Mouse (Mus musculus): ENCODE results near the gene S100a16.

The S100a16 gene

DNA sequence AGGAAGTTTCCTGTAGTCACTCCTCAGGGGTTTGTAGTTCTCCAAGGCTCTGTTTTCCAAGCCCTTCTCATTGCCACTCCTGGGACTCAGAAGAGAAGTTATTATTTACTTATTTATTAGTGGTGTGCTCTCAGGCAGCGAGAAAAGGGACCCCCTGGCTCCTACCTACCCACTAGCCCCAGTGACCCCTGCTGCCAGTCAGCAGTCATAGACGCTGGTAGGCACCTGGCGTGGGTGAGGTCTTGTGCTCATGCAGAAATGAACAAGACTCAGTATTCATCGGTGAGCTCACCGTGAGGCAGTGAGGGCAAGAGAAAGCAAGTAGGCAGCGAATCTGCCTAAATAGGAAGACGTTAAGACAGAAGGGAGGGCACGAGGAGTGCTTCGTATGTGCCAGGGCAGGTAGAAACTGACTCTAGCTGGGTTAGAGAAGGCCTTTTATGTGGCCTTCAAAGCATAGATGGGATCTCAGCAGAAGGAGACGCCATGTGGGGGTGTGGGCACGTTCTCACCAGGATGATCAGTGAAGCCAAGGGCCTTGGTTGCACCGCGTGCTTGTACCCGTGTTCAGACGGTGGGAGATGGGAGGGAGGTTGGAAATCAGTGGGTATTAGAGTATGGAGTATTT lies 49.1 kb downstream of the S100a16 start:
- DNase-seq (ENCODE audit: low spot score in 2 of 2): no peak

DNA sequence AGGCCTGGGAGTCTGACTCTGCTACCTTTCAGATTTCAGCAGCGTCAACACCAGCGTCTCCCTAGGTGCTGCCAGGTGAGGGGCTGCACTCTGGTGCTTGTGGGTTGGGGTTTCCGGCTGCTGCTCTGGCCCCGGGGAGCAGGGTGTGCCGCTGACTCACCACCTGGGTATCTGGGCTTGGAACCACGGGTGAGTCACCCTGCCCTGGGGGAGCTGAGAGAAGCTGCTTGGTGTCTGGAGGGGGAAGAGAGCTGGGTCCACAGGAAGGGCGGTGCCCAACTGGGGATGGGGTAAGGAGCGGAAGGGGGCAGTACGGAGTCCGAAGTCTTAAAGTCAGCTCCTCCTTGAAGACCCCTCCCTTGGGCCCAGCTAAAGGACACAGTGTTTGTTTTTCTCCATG lies 49.9 kb downstream of the S100a16 start:
- peak in 1 of 2 experiments; percentile 37 for DNase-seq (ENCODE audit: low spot score in 2 of 2)

DNA sequence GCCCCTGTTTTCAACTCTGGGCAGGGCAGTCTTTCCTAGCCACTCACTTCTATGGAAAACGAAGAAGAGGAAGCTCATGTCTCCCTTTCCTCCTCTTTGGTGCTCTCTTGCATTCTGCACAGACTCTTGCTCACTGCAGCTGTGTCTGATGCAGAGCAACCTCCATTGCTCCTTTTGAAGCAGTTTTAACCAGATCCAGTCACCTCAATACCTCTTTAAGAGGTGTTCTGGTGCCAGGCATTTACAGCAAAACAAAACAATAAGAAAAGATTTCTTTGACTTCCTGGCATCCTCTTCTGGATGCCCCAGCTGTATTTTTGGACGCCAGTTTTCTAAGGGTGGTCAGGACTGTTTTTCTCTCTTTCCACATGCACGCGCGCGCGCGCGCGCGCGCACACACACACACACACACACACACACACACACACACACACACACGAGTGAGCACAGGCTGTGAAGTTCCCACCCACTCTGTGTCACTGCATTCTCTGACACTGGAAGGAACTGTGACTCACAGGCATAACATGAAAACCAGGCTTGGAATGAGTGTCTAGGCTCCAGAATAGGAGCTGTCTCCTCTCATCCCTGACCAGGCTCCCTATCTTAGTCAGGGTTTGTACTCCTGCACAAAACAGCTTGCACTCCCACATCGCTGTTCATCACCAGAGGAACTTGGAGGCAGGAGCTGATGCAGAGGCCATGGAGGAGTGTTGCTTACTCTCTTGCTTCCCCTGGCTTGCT lies 50.5 kb downstream of the S100a16 start:
- DNase-seq (ENCODE audit: low spot score in 2 of 2): peak; percentile 56 to 67

DNA sequence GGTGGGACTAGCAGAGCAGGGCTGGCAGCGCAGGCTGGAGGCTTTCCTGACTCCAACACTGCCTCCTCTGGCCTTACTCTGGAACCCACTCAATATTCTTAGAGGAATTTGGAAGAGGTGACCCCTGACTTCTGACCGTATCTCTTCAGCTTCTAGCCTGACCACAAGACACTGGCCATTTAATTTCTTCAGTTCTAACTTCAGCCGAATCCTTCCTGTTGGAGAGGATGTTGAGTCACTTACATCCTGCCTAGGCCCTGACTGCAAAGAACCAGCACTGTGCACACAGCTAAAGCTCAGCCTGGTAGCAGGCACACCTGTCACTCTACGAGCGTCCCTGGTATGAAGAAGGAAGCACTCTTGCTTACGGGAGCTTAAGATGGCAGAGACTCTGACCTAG lies 52.3 kb downstream of the S100a16 start:
- no peak for DNase-seq (ENCODE audit: low spot score in 2 of 2)

DNA sequence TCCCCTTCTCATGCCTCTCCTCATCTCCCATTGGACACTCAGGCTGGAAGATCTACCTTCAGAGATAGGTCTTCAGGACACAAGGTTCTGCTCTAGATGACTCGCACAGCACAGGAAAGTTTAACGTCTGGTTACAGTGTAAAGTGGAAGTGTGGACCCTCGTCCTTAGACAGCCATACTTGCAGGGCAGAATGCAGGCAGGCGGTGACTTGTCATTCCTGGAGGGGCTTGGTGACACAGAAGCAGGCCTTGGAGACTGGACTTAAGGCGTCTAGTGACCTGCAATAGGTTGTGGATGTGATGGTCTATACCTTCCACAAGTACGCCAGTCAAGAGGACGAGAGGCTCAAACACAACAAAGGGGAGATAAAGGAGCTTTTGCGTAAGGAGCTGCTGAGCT lies 52.9 kb downstream of the S100a16 start, which contains the start of gene S100a2:
Gene S100a2 (plus strand): TSS at position 301 of the 400 bp plus-strand sequence.
- no peak for DNase-seq (ENCODE audit: low spot score in 2 of 2)
